Mouse (Mus musculus) forebrain, embryonic 14.5 days (tissue): ENCODE measurements around the gene Mapt. TPM values are rescaled to one million over a fixed set of nuclear protein-coding genes. Genes with fewer than 3 reads are reported as not detected.
A peak's percentile ranks its signal among the peaks of the same experiment; 100 is the strongest.
"Not testable (repeated sequence)": the region's sequence is repeated elsewhere in the genome, so short reads cannot be mapped to it uniquely, and the experiment has no call there.

Experiments
- ATAC-seq: fragments of 200-750 bp; cut with Nextera tagmentation; 2 replicates; pipeline ENCODE4 v1.8.0; 2017; ENCODE audit warnings: mild to moderate bottlenecking, moderate library complexity
- DNase-seq: peaks from one replicate; pipeline ENCODE4 v3.0.0-alpha.2; 2015; ENCODE audit warnings: low spot score
- H3K27ac ChIP-seq: fragments of 300-500 bp; sonication (generic); 2 replicates; pipeline ENCODE4 v1.5.1; 2014; ENCODE audit warnings: low read depth, mild to moderate bottlenecking, control low read depth, low read length, moderate library complexity
- H3K27me3 ChIP-seq: fragments of 300-500 bp; sonication (generic); replicated peaks from 2 replicates; pipeline ENCODE4 v1.6.1; 2014; ENCODE audit warnings: low read length, control low read depth, mixed read lengths; ENCODE audit not compliant: control insufficient read depth, insufficient read depth
- H3K36me3 ChIP-seq: fragments of 300-500 bp; sonication (generic); 2 replicates; pipeline ENCODE4 v1.6.1; 2014; ENCODE audit warnings: low read length, control low read depth; ENCODE audit not compliant: control insufficient read depth, insufficient read depth
- H3K4me1 ChIP-seq: fragments of 300-500 bp; sonication (generic); 2 replicates; pipeline ENCODE4 v1.6.1; 2014; ENCODE audit warnings: antibody characterized with exemption, low read length, control low read depth; ENCODE audit not compliant: control insufficient read depth, insufficient read depth
- H3K4me2 ChIP-seq: fragments of 300-500 bp; sonication (generic); 2 replicates; pipeline ENCODE4 v1.6.1; 2014; ENCODE audit warnings: mild to moderate bottlenecking, control low read depth, low read length
- H3K4me3 ChIP-seq: fragments of 300-500 bp; sonication (generic); 2 replicates; pipeline ENCODE4 v1.5.1; 2014; ENCODE audit warnings: low read depth, low read length, control low read depth
- H3K9ac ChIP-seq: fragments of 300-500 bp; sonication (generic); 2 replicates; pipeline ENCODE4 v1.6.1; 2014; ENCODE audit warnings: mild to moderate bottlenecking, low read length, control low read depth, moderate library complexity
- H3K9me3 ChIP-seq: fragments of 300-500 bp; sonication (generic); replicated peaks from 2 replicates; pipeline ENCODE4 v1.6.1; 2016; ENCODE audit warnings: low read length, control low read depth, mixed read lengths; ENCODE audit not compliant: control insufficient read depth
- WGBS: fragments of 180-500 bp; shearing (Covaris S2); extraction: QIAGEN DNeasy Blood & Tissue Kit; methylation state at CpG from one replicate; pipeline ENCODE4 v1.1.7; 2014; 5-methylcytosine and 5-hydroxymethylcytosine counted together
- polyA plus RNA-seq: library from polyadenylated mRNA; unstranded; fragments of >200 nt; fragmentation: Nextera tagmentation; extraction: Ambion mirVana; gene quantifications from 2 replicates; pipeline ENCODE4 v1.2.1, GENCODE M21; 2014

Gene Mapt
- polyA plus RNA-seq, 1 experiment from 2014 or later, result 354 TPM

GRCm38 (mm10) chr11:104237958-104238747 lies 7.0 kb downstream of the Mapt start:
- WGBS, result 69% methylated on average over 13 of the region's 13 CpGs
- H3K27me3 ChIP-seq, result peaks cover 12% of the 10 kb centered on the region
- ATAC-seq (no peak), DNase-seq (no peak)
- no peaks in the 10 kb centered on the region for H3K36me3 ChIP-seq
- H3K27ac ChIP-seq, result no peak overlapping the region
- no peak overlapping the region for H3K9ac ChIP-seq
- H3K9me3 ChIP-seq, result no peaks in the 10 kb centered on the region
- H3K4me3 ChIP-seq, result no peak overlapping the region
- H3K4me1 ChIP-seq, result peaks cover 14% of the 10 kb centered on the region; the same call in 1 of the 2 replicates
- H3K4me2 ChIP-seq, result no peak overlapping the region

GRCm38 (mm10) chr11:104245478-104245877 lies 14.3 kb downstream of the Mapt start:
- H3K27ac ChIP-seq, H3K9me3 ChIP-seq, H3K36me3 ChIP-seq, ATAC-seq, H3K4me1 ChIP-seq, H3K4me3 ChIP-seq, H3K27me3 ChIP-seq, H3K9ac ChIP-seq, H3K4me2 ChIP-seq, DNase-seq: not testable (repeated sequence)
- 85% methylated on average over 6 of the region's 6 CpGs for WGBS

GRCm38 (mm10) chr11:104246171-104246694 lies 15.0 kb downstream of the Mapt start:
- Histone ChIP-seq H3K27ac (no peak overlapping the region), H3K9me3 (no peaks in the 10 kb centered on the region), H3K36me3 (no peaks in the 10 kb centered on the region), H3K27me3 (no peaks in the 10 kb centered on the region), H3K9ac (no peak overlapping the region), H3K4me1 (0 out of 2 replicates have a peak, but pooled peaks cover 5% of the 10 kb centered on the region), H3K4me2 (no peak overlapping the region), H3K4me3 (no peak overlapping the region)
- WGBS, result 14% methylated on average over 6 of the region's 6 CpGs
- ATAC-seq (0 out of 2 replicates have a peak, but pooled peaks have one; percentile 40), DNase-seq (no peak)

- DNase-seq, result no peak
These were observed 16.0 kb downstream of the Mapt start for GRCm38 (mm10) chr11:104247141-104247717.

GRCm38 (mm10) chr11:104249420-104249819 lies 18.2 kb downstream of the Mapt start:
- no peak for ATAC-seq
- no peak overlapping the region for H3K4me3 ChIP-seq

More at GRCm38 (mm10) chr11:104247141-104247717, 16.0 kb downstream of the Mapt start:
- Histone ChIP-seq H3K9ac (no peak overlapping the region), H3K4me2 (no peak overlapping the region), H3K27ac (no peak overlapping the region), H3K4me3 (no peak overlapping the region), H3K27me3 (no peaks in the 10 kb centered on the region), H3K36me3 (no peaks in the 10 kb centered on the region), H3K4me1 (0 out of 2 replicates have a peak, but pooled peaks cover 5% of the 10 kb centered on the region), H3K9me3 (no peaks in the 10 kb centered on the region)
- ATAC-seq, result no peak
- 79% methylated on average over 6 of the region's 6 CpGs for WGBS

GRCm38 (mm10) chr11:104251121-104251520 lies 19.9 kb downstream of the Mapt start:
- no peaks in the 10 kb centered on the region for H3K9me3 ChIP-seq
- H3K9ac ChIP-seq, result no peak overlapping the region
- H3K27me3 ChIP-seq, result no peaks in the 10 kb centered on the region
- no peak overlapping the region for H3K4me3 ChIP-seq
- H3K4me2 ChIP-seq, result no peak overlapping the region
- 82% methylated on average over 6 of the region's 6 CpGs for WGBS
- 0 out of 2 replicates have a peak, but pooled peaks cover 4% of the 10 kb centered on the region for H3K4me1 ChIP-seq
- H3K27ac ChIP-seq, result no peak overlapping the region
- no peak for ATAC-seq
- DNase-seq, result no peak
- H3K36me3 ChIP-seq, result no peaks in the 10 kb centered on the region

More at GRCm38 (mm10) chr11:104249420-104249819, 18.2 kb downstream of the Mapt start:
- Histone ChIP-seq H3K4me1 (0 out of 2 replicates have a peak, but pooled peaks cover 5% of the 10 kb centered on the region), H3K4me2 (no peak overlapping the region), H3K9ac (no peak overlapping the region), H3K27me3 (no peaks in the 10 kb centered on the region), H3K27ac (no peak overlapping the region), H3K36me3 (no peaks in the 10 kb centered on the region), H3K9me3 (no peaks in the 10 kb centered on the region)
- 73% methylated on average over 8 of the region's 8 CpGs for WGBS
- no peak for DNase-seq

GRCm38 (mm10) chr11:104252094-104252493 lies 20.9 kb downstream of the Mapt start:
- 80% methylated on average over 3 of the region's 3 CpGs for WGBS
- ATAC-seq, result no peak
- DNase-seq, result no peak

GRCm38 (mm10) chr11:104254408-104255039 lies 23.3 kb downstream of the Mapt start:
- H3K36me3 ChIP-seq, result no peaks in the 10 kb centered on the region
- DNase-seq, result no peak
- no peak for ATAC-seq
- no peaks in the 10 kb centered on the region for H3K4me1 ChIP-seq
- no peaks in the 10 kb centered on the region for H3K9me3 ChIP-seq
- H3K27ac ChIP-seq, result no peak overlapping the region
- 80% methylated on average over 10 of the region's 10 CpGs for WGBS
- H3K9ac ChIP-seq, result no peak overlapping the region
- H3K4me3 ChIP-seq, result no peak overlapping the region
- no peak overlapping the region for H3K4me2 ChIP-seq
- H3K27me3 ChIP-seq, result no peaks in the 10 kb centered on the region

More at GRCm38 (mm10) chr11:104252094-104252493, 20.9 kb downstream of the Mapt start:
- Histone ChIP-seq H3K9ac (no peak overlapping the region), H3K4me1 (no peaks in the 10 kb centered on the region), H3K27me3 (no peaks in the 10 kb centered on the region), H3K4me2 (no peak overlapping the region), H3K27ac (no peak overlapping the region), H3K36me3 (no peaks in the 10 kb centered on the region), H3K9me3 (no peaks in the 10 kb centered on the region), H3K4me3 (no peak overlapping the region)
